Comparison of ENCODE assay signal across 14 mouse cellular contexts in the genomic region with DNA sequence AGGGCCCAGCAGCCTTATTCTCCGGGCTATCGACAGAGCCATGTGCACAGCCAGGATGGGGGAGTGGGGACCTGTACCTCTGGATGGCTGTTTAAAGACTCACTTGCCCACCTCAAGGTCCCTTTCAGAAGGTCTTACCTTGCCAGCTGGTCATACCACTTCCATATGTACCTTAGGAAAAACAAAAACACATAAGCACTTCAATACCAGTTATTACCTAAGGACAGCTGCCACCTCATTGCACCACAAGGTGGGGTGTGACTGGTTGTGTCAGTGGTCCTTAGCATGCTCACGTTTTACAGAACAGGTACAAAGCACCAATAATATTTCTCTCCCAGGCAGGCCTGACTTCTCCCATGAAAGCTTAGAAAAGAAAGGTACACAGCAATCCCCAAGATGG. TPM values are rescaled to one million over a fixed set of nuclear protein-coding genes. Genes with fewer than 3 reads are reported as not detected.
DNase-seq lines count a peak whose midpoint lies in the region; ATAC-seq and TF ChIP-seq lines count a peak whose summit lies in the region.
"Had no signal": no experiment of that assay in that cellular context is flagged by ENCODE, and none has a peak within 500 bp of the region (broad histone marks: within the 10 kb centered on the region; RNA-seq: fewer than 3 reads in every experiment).

No protein-coding gene starts in this region.

- H3K4me1 ChIP-seq in intestine, postnatal 0 days (replicated peaks; ENCODE audit: control insufficient read depth, insufficient read depth, low read length), result no peaks in the 10 kb centered on the region
- H3K4me1 ChIP-seq in intestine, embryonic 15.5 days (replicated peaks), result peaks cover 9% of the 10 kb centered on the region
- H3K4me1 ChIP-seq in liver, embryonic 14.5 days (replicated peaks; ENCODE audit: control insufficient read depth in 2 of 2, insufficient read depth in 2 of 2, low read length in 1 of 2), result peaks cover 6 to 10% of the 10 kb centered on the region in 2 experiments
- peaks cover 10% of the 10 kb centered on the region for H3K4me1 ChIP-seq in embryonic facial prominence, embryonic 14.5 days (ENCODE audit: control insufficient read depth, insufficient read depth, low read length)
- H3K4me1 ChIP-seq in stomach, postnatal 0 days (replicated peaks; ENCODE audit: control insufficient read depth, insufficient read depth), result peaks cover 2% of the 10 kb centered on the region; the same call in 1 of the 2 replicates

- peak; percentile 15; the same call in 1 of the 2 replicates for TF ChIP-seq CTCF in intestine, postnatal 0 days (IDR thresholded peaks at IDR 0.05; ENCODE audit: low read depth)
- TF ChIP-seq CTCF in liver, embryonic 14.5 days (IDR thresholded peaks at IDR 0.05; ENCODE audit: low read depth), result 0 out of 2 replicates have a peak, but pooled peaks have one; percentile 10
- TF ChIP-seq CTCF in stomach, postnatal 0 days (IDR thresholded peaks at IDR 0.05; ENCODE audit: low read depth), result peak; percentile 22; the same call in 1 of the 2 replicates

- H3K9ac ChIP-seq in intestine, postnatal 0 days (ENCODE audit: low read depth, low read length), result no peak overlapping the region
- H3K9ac ChIP-seq in intestine, embryonic 15.5 days, result no peak overlapping the region
- H3K9ac ChIP-seq in liver, embryonic 14.5 days (replicated peaks), result no peak overlapping the region
- peak overlapping the region; percentile 0; the same call in 1 of the 2 replicates for H3K9ac ChIP-seq in embryonic facial prominence, embryonic 14.5 days (ENCODE audit: low read depth, low read length)
- H3K9ac ChIP-seq in stomach, postnatal 0 days (ENCODE audit: low read length), result no peak overlapping the region
- H3K9ac ChIP-seq: forebrain, embryonic 15.5 days; heart, embryonic 12.5 days; hindbrain, embryonic 15.5 days had no signal

- TF ChIP-seq EP300 in liver, embryonic 14.5 days (IDR thresholded peaks at IDR 0.05; ENCODE audit: low read depth), result no peak
- TF ChIP-seq EP300 in stomach, postnatal 0 days (optimal IDR thresholded peaks at IDR 0.05), result no peak

- 77% methylated on average over 3 of the region's 3 CpGs for WGBS in intestine, postnatal 0 days
- WGBS in intestine, embryonic 15.5 days, result 89% methylated on average over 3 of the region's 3 CpGs
- 83% methylated on average over 3 of the region's 3 CpGs for WGBS in liver, embryonic 14.5 days (ENCODE audit: insufficient replicate concordance)
- 93% methylated on average over 3 of the region's 3 CpGs for WGBS in embryonic facial prominence, embryonic 14.5 days
- WGBS in stomach, postnatal 0 days, result 78% methylated on average over 3 of the region's 3 CpGs

- no peaks in the 10 kb centered on the region for H3K27me3 ChIP-seq in intestine, postnatal 0 days (replicated peaks; ENCODE audit: control insufficient read depth, insufficient read depth, low read length)
- no peaks in the 10 kb centered on the region for H3K27me3 ChIP-seq in intestine, embryonic 15.5 days (replicated peaks)
- H3K27me3 ChIP-seq in liver, embryonic 14.5 days (ENCODE audit: control insufficient read depth, insufficient read depth, low read length), result no peaks in the 10 kb centered on the region
- H3K27me3 ChIP-seq in embryonic facial prominence, embryonic 14.5 days (replicated peaks; ENCODE audit: control insufficient read depth, insufficient read depth, low read length), result no peaks in the 10 kb centered on the region
- H3K27me3 ChIP-seq in stomach, postnatal 0 days (ENCODE audit: control insufficient read depth, insufficient read depth, low read length), result no peaks in the 10 kb centered on the region
- H3K27me3 ChIP-seq: forebrain, embryonic 15.5 days; heart, embryonic 12.5 days; hindbrain, embryonic 15.5 days had no signal

- no peak for ATAC-seq in intestine, postnatal 0 days
- no peak for ATAC-seq in intestine, embryonic 15.5 days
- no peak for ATAC-seq in liver, embryonic 14.5 days (ENCODE audit: insufficient read depth)
- no peak for ATAC-seq in embryonic facial prominence, embryonic 14.5 days (ENCODE audit: low read depth)
- no peak for ATAC-seq in stomach, postnatal 0 days (ENCODE audit: low FRiP score, low TSS enrichment)
- ATAC-seq: forebrain, embryonic 15.5 days had no signal

- no peak overlapping the region for H3K27ac ChIP-seq in intestine, postnatal 0 days (ENCODE audit: low read depth, low read length)
- no peak overlapping the region for H3K27ac ChIP-seq in intestine, embryonic 15.5 days
- H3K27ac ChIP-seq in liver, embryonic 14.5 days, result no peak overlapping the region
- no peak overlapping the region for H3K27ac ChIP-seq in embryonic facial prominence, embryonic 14.5 days (replicated peaks; ENCODE audit: low read depth, low read length)
- H3K27ac ChIP-seq in stomach, postnatal 0 days (replicated peaks), result no peak overlapping the region
- H3K27ac ChIP-seq: forebrain, embryonic 15.5 days; heart, adult 2 months; hindbrain, embryonic 15.5 days had no signal

- peaks cover 51% of the 10 kb centered on the region for H3K36me3 ChIP-seq in intestine, postnatal 0 days (ENCODE audit: control insufficient read depth, insufficient read depth)
- H3K36me3 ChIP-seq in intestine, embryonic 15.5 days, result peaks cover 48% of the 10 kb centered on the region
- H3K36me3 ChIP-seq in liver, embryonic 14.5 days (replicated peaks; ENCODE audit: control insufficient read depth, insufficient read depth, low read depth), result peaks cover 58% of the 10 kb centered on the region
- peaks cover 60% of the 10 kb centered on the region for H3K36me3 ChIP-seq in embryonic facial prominence, embryonic 14.5 days (ENCODE audit: control insufficient read depth, insufficient read depth, low read length)
- peaks cover 43% of the 10 kb centered on the region for H3K36me3 ChIP-seq in stomach, postnatal 0 days (ENCODE audit: control insufficient read depth, insufficient read depth, low read length)

- no peak overlapping the region for H3K4me3 ChIP-seq in intestine, postnatal 0 days (ENCODE audit: low read depth, low read length)
- H3K4me3 ChIP-seq in intestine, embryonic 15.5 days (replicated peaks), result no peak overlapping the region
- no peak overlapping the region for H3K4me3 ChIP-seq in liver, embryonic 14.5 days (ENCODE audit: insufficient read depth in 1 of 2, low read depth in 2 of 2, low read length in 2 of 2)
- no peak overlapping the region for H3K4me3 ChIP-seq in embryonic facial prominence, embryonic 14.5 days (ENCODE audit: low read depth, low read length)
- no peak overlapping the region for H3K4me3 ChIP-seq in stomach, postnatal 0 days (ENCODE audit: low read depth, low read length)
- H3K4me3 ChIP-seq: forebrain, embryonic 15.5 days; heart, adult 2 months; heart, embryonic 12.5 days; hindbrain, embryonic 15.5 days had no signal

- H3K9me3 ChIP-seq in intestine, postnatal 0 days (ENCODE audit: control insufficient read depth), result no peaks in the 10 kb centered on the region
- no peaks in the 10 kb centered on the region for H3K9me3 ChIP-seq in intestine, embryonic 15.5 days
- H3K9me3 ChIP-seq in liver, embryonic 14.5 days (ENCODE audit: control insufficient read depth, low read length), result no peaks in the 10 kb centered on the region
- no peaks in the 10 kb centered on the region for H3K9me3 ChIP-seq in embryonic facial prominence, embryonic 14.5 days (ENCODE audit: control insufficient read depth, low read length)
- no peaks in the 10 kb centered on the region for H3K9me3 ChIP-seq in stomach, postnatal 0 days (ENCODE audit: control insufficient read depth, low read length)
- H3K9me3 ChIP-seq: forebrain, embryonic 15.5 days; heart, embryonic 12.5 days; hindbrain, embryonic 15.5 days had no signal

- no peak overlapping the region for H3K4me2 ChIP-seq in intestine, postnatal 0 days (replicated peaks; ENCODE audit: low read depth)
- H3K4me2 ChIP-seq in intestine, embryonic 15.5 days (replicated peaks), result no peak overlapping the region
- no peak overlapping the region for H3K4me2 ChIP-seq in liver, embryonic 14.5 days (ENCODE audit: low read depth)
- no peak overlapping the region for H3K4me2 ChIP-seq in embryonic facial prominence, embryonic 14.5 days (ENCODE audit: low read depth, low read length)
- H3K4me2 ChIP-seq in stomach, postnatal 0 days (replicated peaks; ENCODE audit: low read depth), result no peak overlapping the region
- H3K4me2 ChIP-seq: forebrain, embryonic 15.5 days; heart, embryonic 12.5 days; hindbrain, embryonic 15.5 days had no signal

- DNase-seq in liver, embryonic 14.5 days (ENCODE audit: low read depth in 3 of 3, low spot score in 3 of 3), result no peak
- no peak for DNase-seq in liver
- DNase-seq in embryonic facial prominence, embryonic 14.5 days (ENCODE audit: low spot score), result no peak
- no peak for DNase-seq in stomach, postnatal 0 days (ENCODE audit: low spot score)
- DNase-seq: adrenal gland, adult 2 months; adrenal gland, postnatal 25 days; cerebellum, adult 18-20 months; cerebellum, postnatal 36 days; heart, adult 2 months had no signal

RNA-seq across cellular contexts. Expression of a gene that starts 3.3 kb away (rescaled TPM):
- polyA plus RNA-seq in intestine, postnatal 0 days (2015; fragmentation: Nextera tagmentation; extraction: Ambion mirVana), result 18.3 and 21.9 TPM in 2 replicates
- polyA plus RNA-seq in intestine, embryonic 15.5 days (2015; fragmentation: Nextera tagmentation; extraction: Ambion mirVana), result 83.2 and 85.6 TPM in 2 replicates
- 19.4 and 26.8 TPM in 2 replicates for polyA plus RNA-seq in liver, embryonic 14.5 days (2012; rRNA removed)
- polyA plus RNA-seq in liver, embryonic 14.5 days (2014; fragmentation: Nextera tagmentation; extraction: Ambion mirVana), result 12.3 and 12.6 TPM in 2 replicates
- polyA plus RNA-seq in embryonic facial prominence, embryonic 14.5 days (2014; fragmentation: Nextera tagmentation; extraction: Ambion mirVana), result 33.0 and 37.9 TPM in 2 replicates
- 30.3 and 31.0 TPM in 2 replicates for polyA plus RNA-seq in stomach, postnatal 0 days (2015; fragmentation: Nextera tagmentation; extraction: Ambion mirVana)

RNA-seq across cellular contexts. Expression of a gene that starts 32.7 kb away (rescaled TPM):
- polyA plus RNA-seq in intestine, postnatal 0 days (2015; fragmentation: Nextera tagmentation; extraction: Ambion mirVana), result 21.6 and 26.8 TPM in 2 replicates
- polyA plus RNA-seq in intestine, embryonic 15.5 days (2015; fragmentation: Nextera tagmentation; extraction: Ambion mirVana), result 62.6 and 72.3 TPM in 2 replicates
- 24.1 and 35.4 TPM in 2 replicates for polyA plus RNA-seq in liver, embryonic 14.5 days (2012; rRNA removed)
- 18.9 and 23.5 TPM in 2 replicates for polyA plus RNA-seq in liver, embryonic 14.5 days (2014; fragmentation: Nextera tagmentation; extraction: Ambion mirVana)
- 59.4 and 59.8 TPM in 2 replicates for polyA plus RNA-seq in embryonic facial prominence, embryonic 14.5 days (2014; fragmentation: Nextera tagmentation; extraction: Ambion mirVana)
- 25.2 and 31.7 TPM in 2 replicates for polyA plus RNA-seq in stomach, postnatal 0 days (2015; fragmentation: Nextera tagmentation; extraction: Ambion mirVana)

RNA-seq across cellular contexts. Expression of a gene that starts 33.2 kb away (rescaled TPM):
- 35.9 and 36.7 TPM in 2 replicates for polyA plus RNA-seq in intestine, postnatal 0 days (2015; fragmentation: Nextera tagmentation; extraction: Ambion mirVana)
- polyA plus RNA-seq in intestine, embryonic 15.5 days (2015; fragmentation: Nextera tagmentation; extraction: Ambion mirVana), result 68.1 and 70.5 TPM in 2 replicates
- 11.9 and 15.0 TPM in 2 replicates for polyA plus RNA-seq in liver, embryonic 14.5 days (2012; rRNA removed)
- 26.4 and 33.0 TPM in 2 replicates for polyA plus RNA-seq in liver, embryonic 14.5 days (2014; fragmentation: Nextera tagmentation; extraction: Ambion mirVana)
- polyA plus RNA-seq in embryonic facial prominence, embryonic 14.5 days (2014; fragmentation: Nextera tagmentation; extraction: Ambion mirVana), result 87.5 and 89.8 TPM in 2 replicates
- polyA plus RNA-seq in stomach, postnatal 0 days (2015; fragmentation: Nextera tagmentation; extraction: Ambion mirVana), result 28.6 and 29.9 TPM in 2 replicates
